Mouse (Mus musculus): ENCODE data around the gene Hba-a1.
A peak's percentile ranks its signal among the peaks of the same experiment; 100 is the strongest.
"Not testable (repeated sequence)": the region's sequence is repeated elsewhere in the genome, so short reads cannot be mapped to it uniquely, and the experiment has no call there.

Gene Hba-a1

DNA sequence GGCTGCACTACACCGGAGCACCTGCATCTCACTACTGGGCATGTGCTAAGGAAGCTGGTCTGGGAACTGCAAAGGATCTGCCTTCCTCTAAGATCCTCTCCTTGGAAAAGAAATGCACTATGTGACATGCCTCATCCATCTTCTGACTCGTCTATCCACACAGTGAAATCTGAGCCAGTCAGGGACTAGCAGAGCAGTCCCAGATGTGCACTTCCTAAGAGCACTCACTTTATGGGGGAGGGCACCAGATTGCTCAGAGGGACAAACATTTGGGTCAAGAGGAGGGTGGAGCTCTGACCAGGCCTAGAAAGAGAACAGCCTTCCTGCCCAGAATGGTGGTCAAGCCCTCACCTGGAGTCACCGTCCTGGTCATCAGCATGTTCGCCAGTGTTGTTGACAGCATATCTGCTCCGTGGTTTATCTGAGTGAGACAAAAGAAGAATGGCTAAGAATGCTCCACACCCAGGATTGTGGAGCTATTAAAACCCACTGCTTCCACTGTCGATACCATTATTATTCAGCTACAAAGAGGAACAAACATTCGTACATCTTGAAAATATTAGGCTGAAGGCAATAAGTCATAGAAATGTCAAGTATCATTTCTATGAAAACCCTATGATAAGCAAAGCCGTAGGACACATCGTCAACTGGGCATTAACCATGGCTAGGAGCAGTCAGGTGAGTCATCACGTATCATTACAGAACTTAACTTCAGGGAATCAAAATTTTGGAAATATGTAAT is 20.5 kb upstream of the Hba-a1 start:
- no peak for DNase-seq (ENCODE audit: low spot score)

GRCm38 (mm10) chr11:32265117-32265738 is 18.1 kb upstream of the Hba-a1 start:
- no peak for DNase-seq (ENCODE audit: low spot score)

DNA sequence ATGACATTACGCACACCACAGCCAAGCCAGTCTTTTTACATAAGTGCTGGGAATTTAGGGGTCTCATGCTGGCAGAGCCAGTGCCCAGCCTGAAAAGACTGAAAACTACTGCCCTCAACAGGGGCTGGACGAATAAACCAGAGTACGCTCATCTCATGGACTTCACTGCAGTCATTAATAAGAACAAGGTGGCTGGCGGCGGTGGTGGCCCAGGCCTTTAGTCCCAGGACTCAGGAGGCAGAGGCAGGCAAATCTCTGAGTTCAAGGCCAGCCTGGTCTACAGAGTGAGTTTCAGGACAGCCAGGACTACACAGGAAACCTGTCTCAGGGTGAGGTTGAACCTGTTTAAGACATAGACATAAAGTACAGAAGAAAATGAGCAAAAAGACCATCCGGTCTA is 17.1 kb upstream of the Hba-a1 start:
- DNase-seq (ENCODE audit: low spot score), result no peak

GRCm38 (mm10) chr11:32266776-32267175 is 16.5 kb upstream of the Hba-a1 start:
- no peak for DNase-seq (ENCODE audit: low spot score)

GRCm38 (mm10) chr11:32267188-32267884 is 16.0 kb upstream of the Hba-a1 start, which contains the start of gene Nprl3:
Nprl3 (minus strand) TSS chr11:32267707.
- peak; percentile 94 for DNase-seq (ENCODE audit: low spot score)

DNA sequence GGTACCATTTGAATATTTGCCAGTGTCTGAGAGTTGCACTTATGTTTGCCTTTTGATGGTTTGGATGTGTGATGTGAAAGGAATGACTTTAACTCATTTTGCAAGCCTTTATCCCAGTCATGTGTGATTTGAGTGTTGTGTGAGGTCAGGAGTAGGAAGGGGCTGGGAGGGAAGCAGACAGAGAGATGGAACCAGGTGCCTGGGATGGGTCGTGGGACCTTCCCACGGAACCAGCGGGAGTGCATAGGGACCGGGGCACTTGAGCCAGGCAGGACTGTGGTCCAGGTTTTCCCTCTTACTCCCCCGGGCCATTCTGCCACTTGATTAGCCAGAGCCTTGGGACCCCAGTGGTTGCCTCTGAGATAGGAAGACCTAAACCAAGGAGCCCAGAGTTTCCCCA is 15.3 kb upstream of the Hba-a1 start:
- DNase-seq (ENCODE audit: low spot score), result no peak

- DNase-seq (ENCODE audit: low spot score), result no peak
Measured at GRCm38 (mm10) chr11:32268952-32269351, 14.4 kb upstream of the Hba-a1 start.

- no peak for DNase-seq (ENCODE audit: low spot score)
Measured at GRCm38 (mm10) chr11:32271178-32271577, 12.1 kb upstream of the Hba-a1 start.

GRCm38 (mm10) chr11:32276347-32276746 is 7.0 kb upstream of the Hba-a1 start, which contains the start of gene Hba-x:
Hba-x (plus strand) TSS chr11:32276400.
- DNase-seq (ENCODE audit: low spot score), result no peak

DNA sequence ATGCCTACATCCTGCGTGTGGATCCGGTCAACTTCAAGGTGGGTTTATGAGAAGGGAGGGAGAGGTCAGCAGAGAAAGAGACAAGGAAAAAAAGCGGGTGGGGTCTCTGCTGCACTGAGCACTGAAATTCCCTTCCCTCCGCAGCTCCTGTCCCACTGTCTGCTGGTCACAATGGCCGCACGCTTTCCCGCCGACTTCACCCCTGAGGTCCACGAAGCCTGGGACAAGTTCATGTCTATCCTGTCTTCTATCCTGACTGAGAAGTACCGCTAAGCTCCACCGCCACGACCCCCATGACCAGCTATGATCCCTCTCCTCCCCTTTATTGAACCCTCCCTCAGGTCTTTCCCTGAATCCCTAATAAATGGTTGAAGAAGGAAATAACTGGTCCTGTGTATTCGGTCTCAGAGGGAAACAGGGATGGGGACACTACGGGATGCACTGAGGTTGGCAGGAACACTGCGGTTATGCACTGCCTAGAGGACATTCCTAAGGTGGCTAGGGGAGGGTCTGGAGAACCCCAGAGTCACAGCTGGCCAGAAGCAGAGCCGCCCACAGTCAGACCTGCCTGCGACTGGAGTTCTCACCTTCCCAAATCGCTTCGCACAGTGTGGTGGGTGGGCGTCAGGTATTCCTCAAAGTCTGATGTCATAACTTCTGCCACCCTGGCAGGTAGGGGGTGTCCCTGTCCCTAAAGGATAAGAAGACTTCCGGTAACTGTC is 5.4 kb upstream of the Hba-a1 start:
- DNase-seq (ENCODE audit: low spot score), result no peak

DNA sequence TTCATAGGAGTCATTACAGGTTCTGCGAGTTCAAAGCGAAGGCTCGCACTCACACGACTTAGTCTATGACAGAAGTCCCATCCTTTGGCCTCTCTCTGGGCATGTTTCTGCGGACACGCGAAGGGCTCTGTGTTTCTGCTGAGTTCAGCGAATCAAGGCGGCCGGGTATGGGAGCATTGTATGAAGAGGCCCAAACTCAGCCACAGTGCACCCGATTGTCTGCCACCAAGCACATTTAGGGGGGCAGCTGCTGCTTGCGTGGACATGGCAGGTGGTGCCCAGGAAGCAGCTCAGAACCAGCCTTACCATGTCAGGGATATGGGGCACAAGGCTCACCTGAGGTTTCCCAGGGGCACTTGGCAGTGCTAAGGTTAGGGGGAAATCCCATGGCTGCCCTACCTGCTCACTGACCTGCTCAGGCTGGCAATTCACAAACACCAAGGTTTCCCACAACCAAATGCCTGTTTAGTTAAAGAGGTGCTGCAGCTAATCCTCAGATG is 4.8 kb upstream of the Hba-a1 start:
- no peak for DNase-seq (ENCODE audit: low spot score)

DNA sequence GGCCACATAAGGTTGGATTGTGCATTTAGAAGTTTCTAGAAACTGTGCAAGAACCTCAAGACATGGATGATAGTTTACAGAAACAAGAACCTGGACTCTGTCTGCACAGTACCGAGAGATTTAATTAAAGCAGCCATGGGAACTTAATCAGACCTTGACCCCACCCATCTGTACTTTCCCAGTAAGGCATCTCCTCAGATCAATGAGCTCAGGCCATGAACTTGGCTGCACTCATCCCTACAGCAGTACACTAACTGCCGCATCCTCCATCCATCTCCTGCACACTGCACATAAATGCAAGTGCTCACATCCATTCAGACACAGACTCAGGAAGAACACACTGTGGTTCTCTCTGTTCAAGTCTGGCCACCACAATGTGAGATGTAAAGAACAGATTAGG is 2.7 kb upstream of the Hba-a1 start:
- DNase-seq (ENCODE audit: low spot score), result no peak

GRCm38 (mm10) chr11:32281416-32282144 is 1.7 kb upstream of the Hba-a1 start:
- no peak for DNase-seq (ENCODE audit: low spot score)

GRCm38 (mm10) chr11:32284582-32284981 is 1.3 kb downstream of the Hba-a1 start:
- DNase-seq (ENCODE audit: low spot score), result not testable (repeated sequence)

DNA sequence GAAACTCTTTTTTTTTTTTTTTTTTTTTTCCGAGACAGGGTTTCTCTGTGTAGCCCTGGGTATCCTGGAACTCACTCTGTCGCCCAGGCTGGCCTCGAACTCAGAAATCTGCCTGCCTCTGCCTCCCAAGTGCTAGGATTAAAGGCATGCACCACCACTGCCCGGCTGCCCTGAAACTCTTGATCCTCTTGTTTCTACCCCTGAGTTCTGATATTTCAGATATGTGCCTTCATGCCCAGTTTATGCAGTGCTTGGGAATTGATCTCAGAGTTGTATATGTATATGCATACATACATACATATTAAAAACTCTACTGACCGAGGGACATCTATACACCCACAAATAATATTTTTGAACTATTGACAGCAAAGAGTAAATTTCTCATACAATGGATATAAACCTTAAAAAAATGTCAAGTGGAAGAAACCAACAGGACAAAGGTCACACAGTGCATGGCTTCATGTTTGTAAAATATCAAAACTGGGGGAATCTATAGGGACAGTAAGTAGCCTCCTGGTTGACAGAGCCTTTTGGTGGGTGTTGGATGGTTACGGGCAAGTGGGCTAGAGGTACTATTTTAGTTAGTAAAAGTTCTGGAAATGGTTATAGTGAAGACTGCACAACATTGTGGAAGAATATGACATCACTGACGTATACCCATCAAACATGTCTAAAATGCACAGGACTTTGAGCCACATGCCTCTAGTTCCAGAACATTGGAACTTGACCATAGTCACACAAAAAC is 1.9 kb downstream of the Hba-a1 start:
- DNase-seq (ENCODE audit: low spot score), result no peak

- not testable (repeated sequence) for DNase-seq (ENCODE audit: low spot score)
Measured at GRCm38 (mm10) chr11:32285887-32286286, 2.6 kb downstream of the Hba-a1 start.

DNA sequence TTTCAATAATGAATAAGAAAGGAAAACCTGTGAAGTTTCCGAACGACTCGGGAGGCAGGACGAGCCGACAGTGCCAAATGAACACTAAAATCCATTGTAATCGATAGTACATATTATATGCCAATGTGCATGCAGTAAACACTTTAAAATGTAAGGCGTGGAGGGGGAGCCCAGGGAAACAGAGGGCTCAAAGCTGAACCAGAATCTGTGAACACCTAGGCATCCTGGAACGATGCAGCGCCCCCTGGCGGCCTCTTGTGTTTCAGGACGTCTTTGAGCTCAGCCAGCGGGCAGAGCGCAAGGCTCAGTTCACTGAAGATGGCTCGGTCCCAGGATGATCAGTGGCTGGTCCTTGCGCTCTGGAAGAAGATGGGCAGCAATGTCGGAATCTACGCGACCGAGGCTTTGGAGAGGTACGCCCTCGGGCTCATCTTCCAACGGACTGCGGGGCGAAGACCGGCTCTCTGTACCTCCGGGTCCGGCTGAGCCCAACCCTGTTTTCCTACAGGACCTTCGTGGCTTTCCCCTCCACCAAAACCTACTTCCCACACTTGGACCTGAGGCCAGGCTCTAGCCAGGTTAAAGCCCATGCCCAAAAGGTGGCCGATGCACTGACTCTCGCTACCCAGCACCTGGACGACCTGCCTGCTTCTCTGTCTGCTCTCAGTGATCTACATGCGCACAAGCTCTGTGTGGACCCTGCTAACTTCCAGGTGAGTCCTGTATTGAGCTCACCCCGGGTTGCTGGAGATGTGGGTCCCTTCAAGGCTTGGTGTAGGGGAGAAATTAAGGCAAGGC is 3.6 kb downstream of the Hba-a1 start, which contains the start of gene Hbq1b:
Gene Hbq1b, plus strand, starts transcription at position 271 of the 798 bp plus-strand sequence.
- DNase-seq (ENCODE audit: low spot score), result peak; percentile 69

DNA sequence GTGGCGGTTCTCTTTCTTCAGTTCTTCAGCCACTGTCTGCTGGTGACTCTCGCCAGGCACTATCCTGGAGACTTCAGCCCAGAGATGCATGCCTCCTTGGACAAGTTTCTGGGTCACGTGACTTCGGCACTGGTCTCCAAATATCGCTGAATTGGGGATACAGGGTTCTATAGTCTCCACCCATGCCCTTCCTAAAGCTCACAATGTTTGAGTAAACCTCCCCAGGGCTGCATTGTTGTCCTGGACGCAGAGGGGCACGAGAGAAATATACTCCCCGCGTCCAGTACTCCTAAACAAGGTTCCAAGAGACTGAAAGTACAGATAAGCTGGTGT is 4.1 kb downstream of the Hba-a1 start:
- no peak for DNase-seq (ENCODE audit: low spot score)

GRCm38 (mm10) chr11:32292819-32293218 is 9.5 kb downstream of the Hba-a1 start:
- not testable (repeated sequence) for DNase-seq (ENCODE audit: low spot score)

DNA sequence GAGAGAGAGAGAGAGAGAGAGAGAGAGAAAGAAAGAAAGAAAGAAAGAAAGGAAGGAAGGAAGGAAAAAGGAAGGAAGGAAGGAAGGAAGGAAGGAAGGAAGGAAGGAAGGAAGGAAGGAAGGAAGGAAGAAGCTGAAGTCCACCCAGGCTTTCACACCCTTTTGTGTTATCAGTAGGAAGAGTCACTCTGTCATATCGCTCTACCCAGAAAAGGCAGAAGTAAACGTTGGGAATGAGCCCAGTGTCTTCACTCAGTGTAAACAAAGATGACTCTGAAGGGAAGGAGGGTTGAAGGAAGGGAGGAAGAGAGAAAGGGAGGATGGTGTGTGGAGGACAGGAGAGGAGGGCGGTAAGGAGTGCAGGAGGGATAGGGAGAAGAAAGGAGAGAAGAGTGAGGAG is 10.2 kb downstream of the Hba-a1 start:
- not testable (repeated sequence) for DNase-seq (ENCODE audit: low spot score)
